Mouse (Mus musculus): ENCODE measurements around the gene AU021092. TPM values are rescaled to one million over a fixed set of nuclear protein-coding genes. Genes with fewer than 3 reads are reported as not detected.

Gene AU021092
- polyA plus RNA-seq, 1 experiment from 2014 or later, result 5.8 TPM

GRCm38 (mm10) chr16:5168829-5169228 is 53.3 kb downstream of the AU021092 start:
- H3K27ac ChIP-seq (ENCODE audit: low read depth, low read length), result no peak overlapping the region
- no peak overlapping the region for H3K4me2 ChIP-seq
- H3K36me3 ChIP-seq (ENCODE audit: control insufficient read depth, insufficient read depth, low read length), result no peaks in the 10 kb centered on the region
- 83% methylated on average over 5 of the region's 5 CpGs for WGBS
- no peak for ATAC-seq (ENCODE audit: low FRiP score)
- no peak overlapping the region for H3K4me3 ChIP-seq (ENCODE audit: low read depth, low read length)
- no peak for DNase-seq (ENCODE audit: low spot score, missing footprints)
- H3K9me3 ChIP-seq (ENCODE audit: control insufficient read depth, low read length), result no peaks in the 10 kb centered on the region
- no peaks in the 10 kb centered on the region for H3K27me3 ChIP-seq (ENCODE audit: control insufficient read depth, insufficient read depth, low read length)
- H3K9ac ChIP-seq (ENCODE audit: low read length), result no peak overlapping the region
- no peaks in the 10 kb centered on the region for H3K4me1 ChIP-seq (ENCODE audit: control insufficient read depth, insufficient read depth, low read length)

- no peaks in the 10 kb centered on the region for H3K4me1 ChIP-seq (ENCODE audit: control insufficient read depth, insufficient read depth, low read length)
- no peaks in the 10 kb centered on the region for H3K27me3 ChIP-seq (ENCODE audit: control insufficient read depth, insufficient read depth, low read length)
- DNase-seq (ENCODE audit: low spot score, missing footprints), result no peak
- no peak overlapping the region for H3K4me2 ChIP-seq
- no peak for ATAC-seq (ENCODE audit: low FRiP score)
- 84% methylated on average over 2 of the region's 2 CpGs for WGBS
- H3K9me3 ChIP-seq (ENCODE audit: control insufficient read depth, low read length), result no peaks in the 10 kb centered on the region
- no peaks in the 10 kb centered on the region for H3K36me3 ChIP-seq (ENCODE audit: control insufficient read depth, insufficient read depth, low read length)
- no peak overlapping the region for H3K4me3 ChIP-seq (ENCODE audit: low read depth, low read length)
- no peak overlapping the region for H3K9ac ChIP-seq (ENCODE audit: low read length)
- H3K27ac ChIP-seq (ENCODE audit: low read depth, low read length), result no peak overlapping the region
Measured at GRCm38 (mm10) chr16:5168038-5168437, 54.1 kb downstream of the AU021092 start.

- Histone ChIP-seq H3K9me3 (ENCODE audit: control insufficient read depth, low read length) (no peaks in the 10 kb centered on the region), H3K27me3 (ENCODE audit: control insufficient read depth, insufficient read depth, low read length) (no peaks in the 10 kb centered on the region), H3K4me3 (ENCODE audit: low read depth, low read length) (no peak overlapping the region), H3K4me1 (ENCODE audit: control insufficient read depth, insufficient read depth, low read length) (no peaks in the 10 kb centered on the region), H3K9ac (ENCODE audit: low read length) (no peak overlapping the region), H3K36me3 (ENCODE audit: control insufficient read depth, insufficient read depth, low read length) (no peaks in the 10 kb centered on the region), H3K27ac (ENCODE audit: low read depth, low read length) (no peak overlapping the region), H3K4me2 (no peak overlapping the region)
- 82% methylated on average over 6 of the region's 6 CpGs for WGBS
- DNase-seq (ENCODE audit: low spot score, missing footprints), result no peak
- ATAC-seq (ENCODE audit: low FRiP score), result no peak
Measured at GRCm38 (mm10) chr16:5164327-5164726, 57.8 kb downstream of the AU021092 start.

Small RNA genes within 50 kb of the gene (microRNA-seq; reads per million reads assigned to microRNA genes)
- gene Gm23689, result not detected
- not detected for gene Gm26095
- gene Mir6364, result not detected

Other genes with a start within 250 kb of the AU021092 start
- gene Sept12, start 224.4 kb downstream of the AU021092 start, polyA plus RNA-seq (2014; fragmentation: Nextera tagmentation; extraction: Ambion mirVana), result not detected in 2 replicates
- not detected in 2 replicates for gene Smim22, start 215.0 kb downstream of the AU021092 start, polyA plus RNA-seq (2014; fragmentation: Nextera tagmentation; extraction: Ambion mirVana)
- 67.4 and 69.3 TPM in 2 replicates for gene Rogdi, start 208.7 kb downstream of the AU021092 start, polyA plus RNA-seq (2014; fragmentation: Nextera tagmentation; extraction: Ambion mirVana)
- 168 and 179 TPM in 2 replicates for gene Glyr1, start 172.4 kb downstream of the AU021092 start, polyA plus RNA-seq (2014; fragmentation: Nextera tagmentation; extraction: Ambion mirVana)
- gene Ubn1, start 172.2 kb downstream of the AU021092 start, polyA plus RNA-seq (2014; fragmentation: Nextera tagmentation; extraction: Ambion mirVana), result 22.0 and 24.1 TPM in 2 replicates
- 0.44 and 0.48 TPM in 2 replicates for gene Ppl, start 89.9 kb downstream of the AU021092 start, polyA plus RNA-seq (2014; fragmentation: Nextera tagmentation; extraction: Ambion mirVana)
- gene Sec14l5, start 75.2 kb downstream of the AU021092 start, polyA plus RNA-seq (2014; fragmentation: Nextera tagmentation; extraction: Ambion mirVana), result 0.23 and 0.25 TPM in 2 replicates
- gene Nagpa, start 18.3 kb downstream of the AU021092 start, polyA plus RNA-seq (2014; fragmentation: Nextera tagmentation; extraction: Ambion mirVana), result 10.7 and 10.8 TPM in 2 replicates
- gene Alg1, start 11.3 kb upstream of the AU021092 start, polyA plus RNA-seq (2014; fragmentation: Nextera tagmentation; extraction: Ambion mirVana), result 24.3 and 26.6 TPM in 2 replicates
- gene Eef2kmt, start 33.7 kb upstream of the AU021092 start, polyA plus RNA-seq (2014; fragmentation: Nextera tagmentation; extraction: Ambion mirVana), result 13.2 and 15.0 TPM in 2 replicates

Data from midbrain, embryonic 11.5 days (tissue).